Mouse (Mus musculus) neural tube, embryonic 12.5 days (tissue): ENCODE measurements around the gene Plpp4. TPM values are rescaled to one million over a fixed set of nuclear protein-coding genes. Genes with fewer than 3 reads are reported as not detected.

Experiments used
- ATAC-seq: fragments of 200-750 bp; cut with Nextera tagmentation; 2 replicates; pipeline ENCODE4 v1.8.0; 2017; ENCODE audit warnings: low read depth, mild to moderate bottlenecking, moderate TSS enrichment, moderate library complexity; ENCODE audit not compliant: low FRiP score
- H3K27ac ChIP-seq: fragments of 300-500 bp; sonication (generic); 2 replicates; pipeline ENCODE4 v1.5.1; 2016
- H3K27me3 ChIP-seq: fragments of 300-500 bp; sonication (generic); replicated peaks from 2 replicates; pipeline ENCODE4 v1.6.1; 2016; ENCODE audit warnings: mild to moderate bottlenecking
- H3K36me3 ChIP-seq: fragments of 300-500 bp; sonication (generic); 2 replicates; pipeline ENCODE4 v1.6.1; 2016; ENCODE audit warnings: mild to moderate bottlenecking
- H3K4me1 ChIP-seq: fragments of 300-500 bp; sonication (generic); 2 replicates; pipeline ENCODE4 v1.6.1; 2016
- H3K4me2 ChIP-seq: fragments of 300-500 bp; sonication (generic); replicated peaks from 2 replicates; pipeline ENCODE4 v1.6.1; 2016; ENCODE audit warnings: mild to moderate bottlenecking
- H3K4me3 ChIP-seq: fragments of 300-500 bp; sonication (generic); 2 replicates; pipeline ENCODE4 v1.5.1; 2016
- H3K9ac ChIP-seq: fragments of 300-500 bp; sonication (generic); 2 replicates; pipeline ENCODE4 v1.6.1; 2016; ENCODE audit warnings: mild to moderate bottlenecking
- H3K9me3 ChIP-seq: fragments of 300-500 bp; sonication (generic); 2 replicates; pipeline ENCODE4 v1.6.1; 2016; ENCODE audit warnings: mild to moderate bottlenecking
- WGBS: fragments of 180-500 bp; shearing (Covaris S2); methylation state at CpG from one replicate; pipeline ENCODE4 v1.1.7; 2016; 5-methylcytosine and 5-hydroxymethylcytosine counted together
- polyA plus RNA-seq: library from polyadenylated mRNA; unstranded; fragments of >200 nt; fragmentation: Nextera tagmentation; extraction: Ambion mirVana; gene quantifications from 2 replicates; pipeline ENCODE4 v1.2.1, GENCODE M21; 2016

Plpp4 gene
- polyA plus RNA-seq, 1 experiment from 2014 or later = 1.2 TPM

GRCm38 (mm10) chr7:129308661-129309060 is 51.8 kb downstream of the Plpp4 start:
- no peaks in the 10 kb centered on the region for H3K27me3 ChIP-seq
- H3K4me2 ChIP-seq = no peak overlapping the region
- no peak overlapping the region for H3K9ac ChIP-seq
- no peaks in the 10 kb centered on the region for H3K9me3 ChIP-seq
- 69% methylated on average over 6 of the region's 6 CpGs for WGBS
- H3K27ac ChIP-seq = no peak overlapping the region
- H3K36me3 ChIP-seq = no peaks in the 10 kb centered on the region
- H3K4me3 ChIP-seq = no peak overlapping the region
- no peaks in the 10 kb centered on the region for H3K4me1 ChIP-seq
- ATAC-seq = no peak

- H3K9me3 ChIP-seq = no peaks in the 10 kb centered on the region
- 67% methylated on average over 6 of the region's 6 CpGs for WGBS
- ATAC-seq = no peak
Measured at GRCm38 (mm10) chr7:129312521-129312920, 55.7 kb downstream of the Plpp4 start.

GRCm38 (mm10) chr7:129313969-129314368 is 57.1 kb downstream of the Plpp4 start:
- Histone ChIP-seq H3K27me3 (no peaks in the 10 kb centered on the region), H3K4me2 (no peak overlapping the region), H3K36me3 (no peaks in the 10 kb centered on the region), H3K4me3 (no peak overlapping the region), H3K27ac (no peak overlapping the region), H3K9me3 (no peaks in the 10 kb centered on the region), H3K9ac (no peak overlapping the region), H3K4me1 (no peaks in the 10 kb centered on the region)
- WGBS = 92% methylated on average over 2 of the region's 2 CpGs
- ATAC-seq = no peak

More at GRCm38 (mm10) chr7:129312521-129312920, 55.7 kb downstream of the Plpp4 start:
- H3K4me3 ChIP-seq = no peak overlapping the region
- no peak overlapping the region for H3K4me2 ChIP-seq
- no peak overlapping the region for H3K9ac ChIP-seq
- no peaks in the 10 kb centered on the region for H3K27me3 ChIP-seq
- no peaks in the 10 kb centered on the region for H3K36me3 ChIP-seq
- H3K27ac ChIP-seq = no peak overlapping the region
- no peaks in the 10 kb centered on the region for H3K4me1 ChIP-seq

GRCm38 (mm10) chr7:129340096-129340495 is 83.3 kb downstream of the Plpp4 start:
- Histone ChIP-seq H3K9me3 (no peaks in the 10 kb centered on the region), H3K27me3 (no peaks in the 10 kb centered on the region), H3K4me3 (no peak overlapping the region), H3K27ac (no peak overlapping the region), H3K4me1 (no peaks in the 10 kb centered on the region), H3K36me3 (no peaks in the 10 kb centered on the region), H3K9ac (no peak overlapping the region), H3K4me2 (no peak overlapping the region)
- no peak for ATAC-seq
- 95% methylated on average over 3 of the region's 3 CpGs for WGBS

- WGBS = 91% methylated on average over 2 of the region's 2 CpGs
Measured at GRCm38 (mm10) chr7:129355561-129355960, 98.7 kb downstream of the Plpp4 start.

GRCm38 (mm10) chr7:129375306-129375705 is 118.5 kb downstream of the Plpp4 start:
- no peak for ATAC-seq
- no peaks in the 10 kb centered on the region for H3K9me3 ChIP-seq
- WGBS = 81% methylated on average over 1 of the region's 1 CpGs
- H3K36me3 ChIP-seq = no peaks in the 10 kb centered on the region
- H3K4me1 ChIP-seq = no peaks in the 10 kb centered on the region
- no peaks in the 10 kb centered on the region for H3K27me3 ChIP-seq
- H3K4me3 ChIP-seq = no peak overlapping the region
- no peak overlapping the region for H3K27ac ChIP-seq
- no peak overlapping the region for H3K4me2 ChIP-seq
- H3K9ac ChIP-seq = no peak overlapping the region

More at GRCm38 (mm10) chr7:129355561-129355960, 98.7 kb downstream of the Plpp4 start:
- no peak overlapping the region for H3K27ac ChIP-seq
- H3K4me1 ChIP-seq = no peaks in the 10 kb centered on the region
- H3K9ac ChIP-seq = no peak overlapping the region
- no peaks in the 10 kb centered on the region for H3K9me3 ChIP-seq
- no peaks in the 10 kb centered on the region for H3K36me3 ChIP-seq
- no peak overlapping the region for H3K4me2 ChIP-seq
- ATAC-seq = no peak
- H3K4me3 ChIP-seq = no peak overlapping the region
- no peaks in the 10 kb centered on the region for H3K27me3 ChIP-seq

- Histone ChIP-seq H3K27me3 (peaks cover 12% of the 10 kb centered on the region), H3K27ac (no peak overlapping the region), H3K36me3 (no peaks in the 10 kb centered on the region), H3K4me1 (no peaks in the 10 kb centered on the region), H3K9ac (no peak overlapping the region), H3K9me3 (no peaks in the 10 kb centered on the region), H3K4me2 (no peak overlapping the region), H3K4me3 (no peak overlapping the region)
- WGBS = 44% methylated on average over 3 of the region's 3 CpGs
- ATAC-seq = no peak
Measured at GRCm38 (mm10) chr7:129385149-129385548, 128.3 kb downstream of the Plpp4 start.

- peak; percentile 63 for ATAC-seq
- Histone ChIP-seq H3K9ac (no peak overlapping the region), H3K27ac (no peak overlapping the region), H3K4me3 (no peak overlapping the region), H3K36me3 (no peaks in the 10 kb centered on the region), H3K27me3 (peaks cover 66% of the 10 kb centered on the region), H3K4me2 (no peak overlapping the region), H3K4me1 (0 out of 2 replicates have a peak, but pooled peaks cover 5% of the 10 kb centered on the region), H3K9me3 (no peaks in the 10 kb centered on the region)
- 35% methylated on average over 11 of the region's 11 CpGs for WGBS
Measured at GRCm38 (mm10) chr7:129392835-129393489, 136.1 kb downstream of the Plpp4 start.

- Histone ChIP-seq H3K4me1 (0 out of 2 replicates have a peak, but pooled peaks cover 5% of the 10 kb centered on the region), H3K9ac (no peak overlapping the region)
- 87% methylated on average over 5 of the region's 5 CpGs for WGBS
Measured at GRCm38 (mm10) chr7:129396561-129396960, 139.7 kb downstream of the Plpp4 start.

GRCm38 (mm10) chr7:129399071-129399470 is 142.2 kb downstream of the Plpp4 start:
- no peak overlapping the region for H3K4me3 ChIP-seq

More at GRCm38 (mm10) chr7:129396561-129396960, 139.7 kb downstream of the Plpp4 start:
- no peaks in the 10 kb centered on the region for H3K36me3 ChIP-seq
- H3K4me3 ChIP-seq = no peak overlapping the region
- no peak for ATAC-seq
- H3K9me3 ChIP-seq = no peaks in the 10 kb centered on the region
- no peak overlapping the region for H3K27ac ChIP-seq
- no peak overlapping the region for H3K4me2 ChIP-seq
- H3K27me3 ChIP-seq = peaks cover 58% of the 10 kb centered on the region

GRCm38 (mm10) chr7:129402695-129403364 is 146.0 kb downstream of the Plpp4 start:
- peak; percentile 79; the same call in 1 of the 2 replicates for ATAC-seq
- Histone ChIP-seq H3K4me3 (no peak overlapping the region), H3K9me3 (no peaks in the 10 kb centered on the region), H3K27me3 (peaks cover 16% of the 10 kb centered on the region), H3K27ac (no peak overlapping the region), H3K4me2 (no peak overlapping the region), H3K36me3 (no peaks in the 10 kb centered on the region), H3K9ac (no peak overlapping the region), H3K4me1 (peaks cover 7% of the 10 kb centered on the region; the same call in 1 of the 2 replicates)
- WGBS = 60% methylated on average over 13 of the region's 13 CpGs

More at GRCm38 (mm10) chr7:129399071-129399470, 142.2 kb downstream of the Plpp4 start:
- ATAC-seq = no peak
- Histone ChIP-seq H3K9ac (no peak overlapping the region), H3K36me3 (no peaks in the 10 kb centered on the region), H3K9me3 (no peaks in the 10 kb centered on the region), H3K4me1 (peaks cover 7% of the 10 kb centered on the region; the same call in 1 of the 2 replicates), H3K27me3 (peaks cover 45% of the 10 kb centered on the region), H3K27ac (no peak overlapping the region), H3K4me2 (no peak overlapping the region)
- WGBS = 90% methylated on average over 7 of the region's 7 CpGs

GRCm38 (mm10) chr7:129406069-129406468 is 149.2 kb downstream of the Plpp4 start:
- H3K27ac ChIP-seq = no peak overlapping the region
- H3K4me2 ChIP-seq = no peak overlapping the region
- H3K36me3 ChIP-seq = no peaks in the 10 kb centered on the region
- no peak overlapping the region for H3K9ac ChIP-seq
- no peak for ATAC-seq
- no peak overlapping the region for H3K4me3 ChIP-seq
- H3K4me1 ChIP-seq = peaks cover 7% of the 10 kb centered on the region; the same call in 1 of the 2 replicates
- no peaks in the 10 kb centered on the region for H3K9me3 ChIP-seq
- H3K27me3 ChIP-seq = no peaks in the 10 kb centered on the region; the same call in none of the 2 replicates
- 73% methylated on average over 7 of the region's 7 CpGs for WGBS
